Mouse (Mus musculus): ENCODE measurements at regions not wholly inside any gene's neighbourhood (a gene's known extent, or its start where the extent isn't known, plus 50 kb on each side); places are given as distances from the start of the nearest gene placed in this dataset.

DNA sequence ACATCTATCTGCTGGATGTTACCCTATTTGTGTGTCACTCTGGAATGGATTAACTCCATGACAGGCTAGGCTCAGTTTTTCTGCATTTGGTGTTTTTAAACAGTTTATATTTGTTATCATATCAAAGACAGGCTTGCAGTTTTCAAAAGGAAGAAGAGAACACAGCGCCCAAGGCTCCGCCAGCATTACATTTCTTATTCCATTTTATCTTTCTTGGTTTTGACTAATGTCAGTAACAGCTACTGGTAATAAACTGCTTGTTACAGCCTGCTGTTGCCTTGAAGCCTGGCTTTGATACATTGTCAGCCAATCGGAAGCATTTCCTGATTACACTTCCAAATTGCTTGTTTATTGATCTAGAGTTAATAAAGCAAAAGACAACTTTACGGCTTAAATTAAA, 219.4 kb upstream of the Mdfic start:
- TF ChIP-seq POLR2A (IDR thresholded peaks at IDR 0.05; ENCODE audit: borderline replicate concordance, extremely low read depth, low read depth, low read length) (no peak), CTCF (IDR thresholded peaks at IDR 0.05; ENCODE audit: insufficient read depth, low read length) (no peak)

DNA sequence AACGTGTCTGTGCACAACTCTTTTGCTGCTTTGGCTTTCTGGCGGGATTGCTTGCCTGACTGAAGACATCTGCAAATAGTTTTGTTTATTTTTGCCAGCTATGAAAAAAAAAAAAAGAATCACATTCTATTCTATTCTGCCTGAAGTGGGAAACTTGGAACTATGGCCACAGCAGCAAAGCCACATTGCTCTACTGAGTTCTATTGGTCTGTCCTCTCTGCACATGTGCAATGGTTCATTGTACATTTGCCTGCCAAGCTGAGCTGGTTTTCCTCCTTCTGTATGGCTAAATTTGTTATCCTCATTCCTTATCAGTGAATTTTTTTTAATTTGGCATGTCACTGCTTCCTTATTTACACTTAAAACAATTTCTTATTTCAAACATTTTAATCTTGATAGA, 211.1 kb upstream of the Mdfic start:
- no peak for TF ChIP-seq CTCF (IDR thresholded peaks at IDR 0.05; ENCODE audit: insufficient read depth, low read length)
- no peak for TF ChIP-seq POLR2A (IDR thresholded peaks at IDR 0.05; ENCODE audit: borderline replicate concordance, extremely low read depth, low read depth, low read length)
- WGBS = 47% methylated on average over 2 of the region's 2 CpGs
- no peak for DNase-seq
- no peaks in the 10 kb centered on the region for H3K4me1 ChIP-seq (ENCODE audit: control insufficient read depth, insufficient read depth, low read length)
- no peak overlapping the region for H3K4me3 ChIP-seq (replicated peaks; ENCODE audit: extremely low read depth, low read depth, low read length)

More for the DNA sequence above, 219.4 kb upstream of the Mdfic start:
- Histone ChIP-seq H3K4me3 (replicated peaks; ENCODE audit: extremely low read depth, low read depth, low read length) (no peak overlapping the region), H3K4me1 (ENCODE audit: control insufficient read depth, insufficient read depth, low read length) (no peaks in the 10 kb centered on the region)
- DNase-seq = no peak
- WGBS = 55% methylated on average over 4 of the region's 4 CpGs

DNA sequence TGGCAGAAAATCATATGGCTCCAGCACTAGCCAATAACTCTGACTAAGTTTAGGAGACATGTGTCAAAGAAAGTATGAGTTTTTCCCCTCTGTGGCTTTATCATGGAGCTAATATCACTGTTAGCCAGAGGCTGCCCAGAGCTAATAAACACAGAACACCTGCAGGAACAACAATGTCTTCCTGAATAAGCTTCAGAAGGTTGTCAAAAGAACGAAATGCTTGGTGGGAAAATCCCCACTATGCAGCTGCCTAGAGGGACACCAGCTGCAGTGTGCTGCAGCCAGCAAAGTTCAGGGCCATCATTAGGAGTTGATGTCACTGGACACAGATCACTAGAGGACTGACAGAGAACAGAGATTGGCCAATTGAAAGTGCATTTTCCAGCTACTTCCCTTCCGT, 183.2 kb upstream of the Mdfic start:
- DNase-seq = no peak
- WGBS = 47% methylated on average over 2 of the region's 2 CpGs
- no peak for TF ChIP-seq POLR2A (IDR thresholded peaks at IDR 0.05; ENCODE audit: borderline replicate concordance, extremely low read depth, low read depth, low read length)
- TF ChIP-seq CTCF (IDR thresholded peaks at IDR 0.05; ENCODE audit: insufficient read depth, low read length) = no peak
- Histone ChIP-seq H3K4me1 (ENCODE audit: control insufficient read depth, insufficient read depth, low read length) (no peaks in the 10 kb centered on the region), H3K4me3 (replicated peaks; ENCODE audit: extremely low read depth, low read depth, low read length) (no peak overlapping the region)

DNA sequence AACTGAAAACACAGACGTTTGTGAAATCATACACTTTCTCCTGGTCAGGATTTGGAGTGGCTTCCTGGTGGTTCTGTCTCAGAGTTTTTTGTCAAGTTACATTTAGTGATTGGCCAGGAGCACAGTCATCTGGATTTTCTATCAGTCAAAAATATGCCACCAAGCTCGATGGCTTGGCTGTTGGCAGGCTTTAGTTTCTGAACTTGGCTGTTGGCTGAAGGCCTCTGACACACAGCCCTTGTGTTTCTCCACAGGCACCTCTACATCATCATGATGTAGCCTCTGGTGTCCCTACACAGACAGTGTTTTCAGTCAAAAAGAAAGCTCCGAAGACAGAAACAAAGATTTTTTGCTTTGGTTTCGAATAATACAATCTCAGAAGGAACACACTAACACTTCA, 178.5 kb upstream of the Mdfic start:
- DNase-seq = no peak
- no peaks in the 10 kb centered on the region for H3K4me1 ChIP-seq (ENCODE audit: control insufficient read depth, insufficient read depth, low read length)
- TF ChIP-seq POLR2A (IDR thresholded peaks at IDR 0.05; ENCODE audit: borderline replicate concordance, extremely low read depth, low read depth, low read length) = no peak
- WGBS = 62% methylated on average over 4 of the region's 4 CpGs
- H3K4me3 ChIP-seq (replicated peaks; ENCODE audit: extremely low read depth, low read depth, low read length) = no peak overlapping the region

DNA sequence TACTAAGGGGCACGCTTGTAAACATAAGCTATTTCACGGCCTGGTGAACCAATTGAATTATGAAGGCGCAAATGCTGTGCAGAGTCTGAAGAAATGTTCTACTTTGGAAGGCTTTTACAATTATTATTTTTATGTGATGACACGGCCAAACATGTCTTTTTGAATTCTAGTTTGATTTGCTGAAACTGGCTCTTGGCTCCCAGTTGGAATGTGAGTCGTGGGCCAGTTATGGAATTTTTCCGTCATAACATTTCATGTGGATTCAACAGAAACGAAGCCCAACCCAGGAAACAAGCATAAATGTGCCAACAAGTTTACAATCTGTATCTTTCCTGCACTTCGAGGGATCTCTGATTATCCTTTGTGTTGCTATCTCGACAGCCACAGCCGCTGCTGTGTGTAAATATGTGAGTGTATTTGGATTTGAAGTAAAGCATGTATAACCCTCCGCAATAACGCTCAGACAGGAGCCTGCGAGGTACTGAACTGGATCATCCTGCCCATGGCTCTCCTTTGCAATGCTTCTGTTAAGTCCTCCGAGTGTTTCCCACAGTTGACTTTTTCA, 176.9 kb upstream of the Mdfic start:
- TF ChIP-seq CTCF (IDR thresholded peaks at IDR 0.05; ENCODE audit: insufficient read depth, low read length) (no peak), POLR2A (IDR thresholded peaks at IDR 0.05; ENCODE audit: borderline replicate concordance, extremely low read depth, low read depth, low read length) (no peak)
- H3K4me3 ChIP-seq (replicated peaks; ENCODE audit: extremely low read depth, low read depth, low read length) = no peak overlapping the region
- no peaks in the 10 kb centered on the region for H3K4me1 ChIP-seq (ENCODE audit: control insufficient read depth, insufficient read depth, low read length)
- no peak for DNase-seq
- WGBS = 59% methylated on average over 14 of the region's 14 CpGs

DNA sequence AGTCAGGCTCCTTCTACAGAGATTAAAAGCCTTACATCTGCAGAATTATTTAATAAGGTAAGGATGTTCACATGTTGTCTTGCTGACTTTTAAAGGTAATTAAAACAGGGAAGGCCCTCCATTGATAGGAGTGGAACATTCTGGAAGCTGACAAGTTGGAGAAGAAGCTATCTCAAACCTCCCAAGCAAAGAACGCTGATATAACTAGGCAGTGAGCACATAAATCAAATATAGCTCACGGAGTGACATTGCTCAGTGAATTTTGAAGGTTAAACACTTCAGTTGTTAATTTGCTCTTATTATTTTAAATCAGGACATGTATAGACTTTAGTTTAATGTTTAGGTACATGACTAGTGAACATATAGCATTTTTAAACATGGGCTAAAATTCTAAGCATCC, 171.6 kb upstream of the Mdfic start:
- no peak overlapping the region for H3K4me3 ChIP-seq (replicated peaks; ENCODE audit: extremely low read depth, low read depth, low read length)
- no peak for DNase-seq
- H3K4me1 ChIP-seq (ENCODE audit: control insufficient read depth, insufficient read depth, low read length) = no peaks in the 10 kb centered on the region
- WGBS = 76% methylated on average over 2 of the region's 2 CpGs
- no peak for TF ChIP-seq CTCF (IDR thresholded peaks at IDR 0.05; ENCODE audit: insufficient read depth, low read length)
- no peak for TF ChIP-seq POLR2A (IDR thresholded peaks at IDR 0.05; ENCODE audit: borderline replicate concordance, extremely low read depth, low read depth, low read length)

DNA sequence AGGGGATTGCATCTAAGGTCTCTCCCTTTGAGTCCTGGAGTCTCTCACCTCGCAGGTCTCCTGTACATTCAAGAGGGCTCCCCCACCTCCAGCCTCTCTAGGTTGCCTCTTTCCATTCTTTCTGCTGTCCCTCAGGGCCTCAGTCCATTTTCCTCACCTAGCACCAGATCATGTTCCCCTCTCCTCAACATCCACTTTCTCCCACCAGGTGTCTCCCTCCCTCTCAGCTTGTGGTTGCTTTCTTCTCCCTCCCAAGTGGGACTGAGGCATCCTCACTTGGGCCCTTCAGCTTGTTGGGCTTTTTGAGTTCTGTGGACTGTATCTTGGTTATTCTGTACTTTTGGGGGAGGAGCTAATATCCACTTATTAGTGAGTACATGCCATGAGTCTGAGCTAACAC, 127.7 kb upstream of the Mdfic start:
- no peak overlapping the region for H3K4me3 ChIP-seq (replicated peaks; ENCODE audit: extremely low read depth, low read depth, low read length)
- TF ChIP-seq POLR2A (IDR thresholded peaks at IDR 0.05; ENCODE audit: borderline replicate concordance, extremely low read depth, low read depth, low read length) (no peak), CTCF (IDR thresholded peaks at IDR 0.05; ENCODE audit: insufficient read depth, low read length) (0 out of 2 replicates have a peak, but pooled peaks have one; percentile 3)
- no peaks in the 10 kb centered on the region for H3K4me1 ChIP-seq (ENCODE audit: control insufficient read depth, insufficient read depth, low read length)
- 63% methylated on average over 1 of the region's 1 CpGs for WGBS
- no peak for DNase-seq

DNA sequence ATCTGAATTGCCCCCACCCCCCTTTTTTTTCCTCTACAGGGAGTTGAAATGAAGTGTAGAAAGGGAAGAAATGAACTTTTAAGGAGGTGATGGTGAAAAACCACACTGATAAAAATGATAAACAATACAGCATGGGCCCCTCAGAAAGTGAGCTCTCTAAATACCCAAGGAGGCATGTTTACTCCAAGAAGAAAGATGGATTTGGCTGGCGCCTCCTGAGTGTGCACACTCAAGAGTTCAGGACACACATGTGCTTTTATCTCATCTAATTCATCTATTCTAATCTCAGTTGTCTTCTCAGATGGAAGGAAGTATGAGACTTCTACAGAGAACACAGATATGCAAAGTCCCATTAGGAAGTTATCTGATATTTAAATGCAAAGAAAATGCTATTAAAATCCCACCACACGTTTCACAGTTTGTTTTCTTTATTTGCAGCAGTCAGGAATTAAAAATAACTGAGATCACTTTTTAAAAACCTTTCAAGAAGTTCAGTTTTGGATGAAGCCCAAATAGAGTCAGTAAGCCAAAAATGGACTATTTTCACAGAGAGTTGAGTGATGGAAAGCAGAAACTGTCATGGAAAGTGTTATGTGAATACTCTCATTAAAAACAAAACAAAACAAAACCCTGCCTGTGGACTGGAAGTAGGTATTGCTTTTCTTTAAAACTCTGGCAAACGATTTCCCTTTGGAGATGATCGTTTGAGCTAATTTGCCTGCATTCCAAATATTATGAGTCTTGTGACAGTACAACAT, 123.1 kb upstream of the Mdfic start:
- Histone ChIP-seq H3K4me3 (replicated peaks; ENCODE audit: extremely low read depth, low read depth, low read length) (no peak overlapping the region), H3K4me1 (ENCODE audit: control insufficient read depth, insufficient read depth, low read length) (no peaks in the 10 kb centered on the region)
- DNase-seq = no peak
- TF ChIP-seq CTCF (IDR thresholded peaks at IDR 0.05; ENCODE audit: insufficient read depth, low read length) = no peak
- TF ChIP-seq POLR2A (IDR thresholded peaks at IDR 0.05; ENCODE audit: borderline replicate concordance, extremely low read depth, low read depth, low read length) = no peak
- WGBS = 35% methylated on average over 4 of the region's 4 CpGs

DNA sequence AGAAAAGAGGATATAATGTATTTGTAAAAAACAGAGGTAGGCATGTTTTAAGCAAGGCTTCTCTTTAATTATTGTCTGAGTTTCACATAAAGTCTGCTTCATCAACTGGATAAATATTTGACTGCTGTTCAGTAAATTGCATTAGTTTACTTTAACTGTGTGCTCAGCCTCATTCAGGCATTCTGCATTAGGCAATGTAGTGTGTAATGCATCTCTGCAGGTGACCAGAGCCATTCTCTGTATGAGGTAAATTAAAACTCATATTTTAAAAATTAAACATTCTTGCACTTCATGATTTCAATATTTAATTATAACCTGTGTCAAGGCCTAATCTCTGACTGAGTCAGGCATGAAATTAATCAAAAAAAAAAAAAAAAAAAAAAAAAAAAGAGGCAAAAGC, 110.3 kb upstream of the Mdfic start:
- DNase-seq = no peak
- no peak overlapping the region for H3K4me3 ChIP-seq (replicated peaks; ENCODE audit: extremely low read depth, low read depth, low read length)

DNA sequence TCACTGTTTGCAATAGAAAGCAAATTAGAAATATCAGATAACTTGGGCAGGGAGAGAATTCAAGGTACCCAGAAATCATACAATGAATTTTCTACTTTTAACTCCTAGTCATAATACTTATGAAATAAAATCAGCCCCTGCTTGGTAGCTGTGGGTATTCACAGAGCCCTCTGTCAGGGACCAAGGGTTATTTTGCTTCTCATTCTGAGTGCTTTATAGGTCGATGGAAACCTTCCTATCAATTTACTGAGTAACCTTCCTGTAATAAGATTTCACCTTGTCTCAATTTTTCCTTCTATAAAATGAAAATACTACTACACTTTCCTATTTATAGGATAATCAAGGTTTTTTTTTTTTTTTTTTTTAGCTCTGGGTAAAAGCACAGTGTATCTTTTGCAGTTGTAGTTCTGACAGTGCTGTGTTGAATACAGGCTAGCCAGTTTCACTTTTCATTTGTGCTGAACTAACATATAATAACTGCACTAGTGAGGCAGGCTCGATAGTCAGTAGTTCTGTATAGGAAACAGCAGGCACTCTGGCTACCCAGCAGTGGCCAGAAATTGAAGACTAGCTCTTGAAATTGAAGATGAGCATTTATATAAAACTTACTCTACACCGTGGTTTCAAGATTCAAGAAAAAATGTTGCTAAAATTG, 94.4 kb upstream of the Mdfic start:
- WGBS = 56% methylated on average over 3 of the region's 3 CpGs
- TF ChIP-seq CTCF (IDR thresholded peaks at IDR 0.05; ENCODE audit: insufficient read depth, low read length) (no peak), POLR2A (IDR thresholded peaks at IDR 0.05; ENCODE audit: borderline replicate concordance, extremely low read depth, low read depth, low read length) (no peak)

More for the DNA sequence above, 110.3 kb upstream of the Mdfic start:
- H3K4me1 ChIP-seq (ENCODE audit: control insufficient read depth, insufficient read depth, low read length) = no peaks in the 10 kb centered on the region
- TF ChIP-seq CTCF (IDR thresholded peaks at IDR 0.05; ENCODE audit: insufficient read depth, low read length) = no peak
- TF ChIP-seq POLR2A (IDR thresholded peaks at IDR 0.05; ENCODE audit: borderline replicate concordance, extremely low read depth, low read depth, low read length) = no peak

More for the DNA sequence above, 94.4 kb upstream of the Mdfic start:
- no peaks in the 10 kb centered on the region for H3K4me1 ChIP-seq (ENCODE audit: control insufficient read depth, insufficient read depth, low read length)
- DNase-seq = no peak
- H3K4me3 ChIP-seq (replicated peaks; ENCODE audit: extremely low read depth, low read depth, low read length) = no peak overlapping the region

Data from lung, adult 2 months (tissue).